Mouse (Mus musculus) embryonic facial prominence, embryonic 11.5 days (tissue): ENCODE measurements around the gene Mpp2. TPM values are rescaled to one million over a fixed set of nuclear protein-coding genes. Genes with fewer than 3 reads are reported as not detected.

Source experiments
- ATAC-seq: fragments of 200-750 bp; cut with Nextera tagmentation; replicated peaks from 2 replicates; pipeline ENCODE4 v1.8.0; 2017; ENCODE audit warnings: low read depth; ENCODE audit not compliant: insufficient number of reproducible peaks, low FRiP score, low TSS enrichment
- DNase-seq: peaks from one replicate; pipeline ENCODE4 v3.0.0-alpha.2; 2015; ENCODE audit warnings: low spot score
- H3K27ac ChIP-seq: fragments of 300-500 bp; sonication (generic); replicated peaks from 2 replicates; pipeline ENCODE4 v1.5.1; 2014; ENCODE audit warnings: mild to moderate bottlenecking, low read depth, low read length, control low read depth
- H3K27me3 ChIP-seq: fragments of 300-500 bp; sonication (generic); 2 replicates; pipeline ENCODE4 v1.6.1; 2014; ENCODE audit warnings: mild to moderate bottlenecking, low read length, moderate library complexity, mixed read lengths; ENCODE audit not compliant: control insufficient read depth, insufficient read depth
- H3K36me3 ChIP-seq: fragments of 300-500 bp; sonication (generic); replicated peaks from 2 replicates; pipeline ENCODE4 v1.6.1; 2014; ENCODE audit warnings: low read depth, mild to moderate bottlenecking, low read length, moderate library complexity, mixed read lengths; ENCODE audit not compliant: control insufficient read depth, insufficient read depth
- H3K4me1 ChIP-seq: fragments of 300-500 bp; sonication (generic); 2 replicates; pipeline ENCODE4 v1.6.1; 2014; ENCODE audit warnings: low read length, mixed read lengths; ENCODE audit not compliant: control insufficient read depth, insufficient read depth
- H3K4me2 ChIP-seq: fragments of 300-500 bp; sonication (generic); 2 replicates; pipeline ENCODE4 v1.6.1; 2014; ENCODE audit warnings: low read depth, mild to moderate bottlenecking, control low read depth, low read length, moderate library complexity
- H3K4me3 ChIP-seq: fragments of 300-500 bp; sonication (generic); 2 replicates; pipeline ENCODE4 v1.5.1; 2014; ENCODE audit warnings: low read depth, low read length, control low read depth
- H3K9ac ChIP-seq: fragments of 300-500 bp; sonication (generic); replicated peaks from 2 replicates; pipeline ENCODE4 v1.6.1; 2014; ENCODE audit warnings: mild to moderate bottlenecking, control low read depth, low read length
- H3K9me3 ChIP-seq: fragments of 300-500 bp; sonication (generic); replicated peaks from 2 replicates; pipeline ENCODE4 v1.6.1; 2016; ENCODE audit warnings: mild to moderate bottlenecking, low read length, inconsistent platforms, mixed read lengths; ENCODE audit not compliant: control insufficient read depth
- WGBS: fragments of 180-500 bp; shearing (Covaris S2); extraction: QIAGEN DNeasy Blood & Tissue Kit; methylation state at CpG from one replicate; pipeline ENCODE4 v1.1.7; 2014; 5-methylcytosine and 5-hydroxymethylcytosine counted together
- polyA plus RNA-seq: library from polyadenylated mRNA; unstranded; fragments of >200 nt; fragmentation: Nextera tagmentation; extraction: Ambion mirVana; gene quantifications from 2 replicates; pipeline ENCODE4 v1.2.1, GENCODE M21; 2014

The Mpp2 gene
- polyA plus RNA-seq, 1 experiment from 2014 or later, result 9.1 TPM

DNA sequence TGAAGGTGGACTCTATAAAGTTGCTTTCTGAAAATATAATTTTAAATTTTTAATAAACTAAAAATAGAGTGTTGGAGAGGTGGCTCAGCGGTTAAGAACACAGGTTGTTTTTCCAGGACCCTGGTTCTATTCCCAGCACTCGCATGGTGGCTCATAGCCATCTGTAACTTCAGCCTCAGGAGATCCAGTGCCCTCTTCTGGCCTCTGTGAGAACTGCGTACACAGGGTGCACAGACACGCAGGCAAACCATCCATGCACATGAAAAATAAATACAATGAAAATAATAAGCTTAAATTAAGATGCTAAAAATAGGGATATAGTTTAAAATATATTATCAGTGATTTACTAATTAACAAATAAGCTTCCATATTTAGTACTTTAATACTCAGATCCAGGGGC lies 47.7 kb downstream of the Mpp2 start:
- no peaks in the 10 kb centered on the region for H3K27me3 ChIP-seq
- no peaks in the 10 kb centered on the region for H3K36me3 ChIP-seq
- no peak overlapping the region for H3K27ac ChIP-seq
- no peak overlapping the region for H3K4me3 ChIP-seq
- H3K9ac ChIP-seq, result no peak overlapping the region
- no peaks in the 10 kb centered on the region for H3K4me1 ChIP-seq
- DNase-seq, result no peak
- no peak for ATAC-seq
- WGBS, result 70% methylated on average over 4 of the region's 4 CpGs
- no peak overlapping the region for H3K4me2 ChIP-seq
- H3K9me3 ChIP-seq, result peaks cover 6% of the 10 kb centered on the region

DNA sequence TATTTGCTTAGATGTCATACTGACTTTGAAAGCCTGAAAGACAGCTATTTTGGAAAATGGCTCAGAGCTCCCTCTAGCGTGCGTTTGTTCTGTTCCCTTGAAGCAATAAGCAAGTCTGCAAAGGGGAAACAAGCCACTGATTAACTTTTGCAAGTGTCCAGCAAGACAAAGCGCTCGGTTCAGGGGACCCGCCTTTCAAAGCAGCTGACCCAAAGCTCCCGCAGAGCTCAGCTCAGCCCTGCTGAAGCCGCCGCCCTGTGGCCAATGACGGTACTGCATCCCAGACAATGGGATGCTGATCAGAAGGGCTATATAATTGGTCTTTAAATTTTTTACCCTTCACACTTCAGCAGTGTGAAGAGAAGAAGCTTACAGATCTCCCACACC lies 48.2 kb downstream of the Mpp2 start:
- peaks cover under 1% of the 10 kb centered on the region; the same call in 1 of the 2 replicates for H3K9me3 ChIP-seq
- no peak overlapping the region for H3K9ac ChIP-seq
- H3K27me3 ChIP-seq, result no peaks in the 10 kb centered on the region
- 0% methylated on average over 9 of the region's 9 CpGs for WGBS
- no peaks in the 10 kb centered on the region for H3K36me3 ChIP-seq
- H3K4me1 ChIP-seq, result no peaks in the 10 kb centered on the region
- DNase-seq (peak; percentile 89), ATAC-seq (peak; percentile 81)
- H3K4me3 ChIP-seq, result no peak overlapping the region
- H3K27ac ChIP-seq, result no peak overlapping the region
- H3K4me2 ChIP-seq, result no peak overlapping the region

DNA sequence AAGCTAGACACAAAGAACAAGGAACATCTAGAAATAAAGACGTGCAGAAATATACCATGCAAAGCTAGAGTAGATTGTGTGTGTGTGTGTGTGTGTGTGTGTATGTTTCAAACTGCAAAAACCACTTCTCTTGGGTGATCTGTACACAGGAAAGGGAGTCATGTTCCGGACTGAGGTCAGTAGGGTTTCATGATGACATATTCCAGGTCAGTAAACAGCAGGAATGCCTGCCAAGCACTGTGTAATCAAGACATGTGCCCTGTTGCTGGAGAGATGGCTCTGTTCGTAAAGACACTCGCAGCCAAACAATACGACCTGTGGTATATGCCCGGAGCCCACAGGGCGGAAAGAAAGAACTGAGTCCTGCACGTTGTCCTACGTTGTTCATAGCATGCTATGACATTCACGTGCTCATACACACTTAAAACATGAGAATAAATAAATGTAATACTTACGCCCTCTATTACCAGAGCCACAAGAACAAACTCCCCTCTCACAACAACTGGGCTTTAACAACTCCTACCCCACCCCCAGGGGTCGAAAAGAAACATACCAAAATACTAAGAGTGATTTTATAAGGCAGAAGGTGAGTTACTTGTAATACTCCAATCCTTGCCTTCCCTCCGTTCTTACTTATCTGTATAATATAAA lies 48.7 kb downstream of the Mpp2 start:
- no peak overlapping the region for H3K9ac ChIP-seq
- H3K9me3 ChIP-seq, result no peaks in the 10 kb centered on the region
- no peaks in the 10 kb centered on the region for H3K27me3 ChIP-seq
- no peak overlapping the region for H3K4me2 ChIP-seq
- DNase-seq (no peak), ATAC-seq (no peak)
- 73% methylated on average over 13 of the region's 13 CpGs for WGBS
- H3K36me3 ChIP-seq, result no peaks in the 10 kb centered on the region
- no peak overlapping the region for H3K4me3 ChIP-seq
- no peaks in the 10 kb centered on the region for H3K4me1 ChIP-seq
- no peak overlapping the region for H3K27ac ChIP-seq

DNA sequence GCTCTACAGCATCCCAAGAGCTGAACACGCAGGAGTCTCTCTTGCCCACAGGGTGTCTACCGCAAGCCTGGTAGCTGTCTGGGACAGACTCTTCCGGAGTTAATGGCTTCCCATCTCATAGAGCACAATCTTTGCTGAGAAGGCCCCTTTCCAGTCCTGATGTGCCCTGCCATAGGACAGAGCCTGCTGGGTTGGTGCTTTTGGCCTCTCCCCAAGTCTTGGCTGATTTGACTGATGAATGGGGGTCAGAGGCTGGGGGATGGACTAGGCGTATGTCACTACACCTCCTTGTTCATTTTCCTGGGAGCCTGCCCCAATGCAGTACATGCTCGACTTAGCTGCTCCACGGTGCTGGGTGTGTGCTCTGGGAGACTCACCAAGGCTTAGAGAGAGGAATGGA lies 50.5 kb downstream of the Mpp2 start:
- Histone ChIP-seq H3K4me2 (no peak overlapping the region), H3K27me3 (no peaks in the 10 kb centered on the region), H3K9ac (no peak overlapping the region), H3K27ac (no peak overlapping the region), H3K4me3 (no peak overlapping the region), H3K4me1 (no peaks in the 10 kb centered on the region), H3K36me3 (no peaks in the 10 kb centered on the region), H3K9me3 (no peaks in the 10 kb centered on the region)
- 81% methylated on average over 6 of the region's 6 CpGs for WGBS
- ATAC-seq (no peak), DNase-seq (no peak)

DNA sequence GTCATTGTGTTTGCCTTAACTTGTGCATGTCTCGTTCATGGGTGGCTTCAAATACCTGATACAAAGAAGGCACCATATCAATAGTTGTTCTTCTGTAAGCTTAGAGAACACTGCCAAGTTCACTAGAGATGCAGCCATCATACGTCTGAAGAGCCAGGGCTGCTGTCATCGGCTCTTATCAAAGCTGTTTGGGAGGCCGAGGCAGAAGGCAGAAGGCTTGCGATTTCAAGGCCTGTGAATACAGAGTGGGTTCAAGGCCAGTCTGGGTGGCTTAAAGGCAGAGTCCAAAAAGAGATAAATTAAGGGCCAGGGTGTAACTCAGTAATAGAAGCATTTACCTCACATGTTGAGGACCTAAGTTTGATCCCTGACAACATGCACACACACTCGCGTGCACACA lies 52.0 kb downstream of the Mpp2 start:
- Histone ChIP-seq H3K4me2 (no peak overlapping the region), H3K9ac (no peak overlapping the region), H3K27me3 (no peaks in the 10 kb centered on the region), H3K9me3 (no peaks in the 10 kb centered on the region), H3K36me3 (no peaks in the 10 kb centered on the region), H3K4me1 (no peaks in the 10 kb centered on the region), H3K4me3 (no peak overlapping the region), H3K27ac (no peak overlapping the region)
- WGBS, result 83% methylated on average over 7 of the region's 7 CpGs
- no peak for DNase-seq
- no peak for ATAC-seq

DNA sequence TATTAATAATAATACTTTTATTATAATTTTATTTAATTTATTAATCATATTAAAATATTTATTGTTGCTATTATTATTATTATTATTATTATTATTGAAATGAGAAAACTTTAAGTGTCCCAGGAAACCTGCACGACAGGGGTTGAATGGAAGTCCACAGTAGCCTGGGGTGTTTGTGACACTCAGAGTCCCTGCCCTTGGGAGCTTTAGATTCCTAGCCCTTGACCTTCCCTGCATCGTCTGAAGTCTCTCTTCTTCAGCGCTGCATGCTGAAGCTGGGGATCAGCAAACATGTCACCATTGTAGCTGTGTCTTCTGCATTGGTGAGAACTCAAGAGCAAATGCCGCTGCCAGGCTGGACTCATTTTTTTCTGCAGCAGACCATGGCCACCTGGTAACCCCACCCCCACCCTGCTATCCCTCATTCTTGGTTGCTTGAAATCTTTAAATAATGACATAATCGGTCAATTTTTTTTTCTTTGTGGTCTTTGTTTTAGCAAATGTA lies 52.8 kb downstream of the Mpp2 start:
- 79% methylated on average over 5 of the region's 5 CpGs for WGBS
- DNase-seq, result no peak
- Histone ChIP-seq H3K4me3 (no peak overlapping the region), H3K4me1 (no peaks in the 10 kb centered on the region), H3K27ac (no peak overlapping the region), H3K4me2 (no peak overlapping the region), H3K27me3 (no peaks in the 10 kb centered on the region), H3K9me3 (no peaks in the 10 kb centered on the region), H3K9ac (no peak overlapping the region), H3K36me3 (no peaks in the 10 kb centered on the region)
- no peak for ATAC-seq

DNA sequence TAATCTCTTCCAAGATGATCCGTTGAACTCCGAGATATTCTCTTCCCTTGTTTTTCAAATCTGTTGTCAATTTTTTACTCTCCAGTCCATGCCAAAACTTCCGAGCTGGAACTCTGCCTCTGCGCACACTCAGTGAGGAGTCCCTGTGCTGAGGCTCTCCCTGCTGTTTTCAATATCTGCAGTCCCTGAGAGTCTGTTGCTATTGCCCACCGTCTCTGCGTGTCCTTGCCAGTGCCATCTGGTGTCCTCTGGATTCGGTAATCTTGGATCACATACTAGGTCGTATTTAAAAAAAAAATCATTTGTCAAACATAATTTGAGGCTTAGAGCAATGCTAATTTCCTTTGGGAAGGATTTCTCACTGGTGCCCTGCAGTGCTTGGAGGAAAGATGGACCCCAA lies 53.4 kb downstream of the Mpp2 start:
- no peak for ATAC-seq

DNA sequence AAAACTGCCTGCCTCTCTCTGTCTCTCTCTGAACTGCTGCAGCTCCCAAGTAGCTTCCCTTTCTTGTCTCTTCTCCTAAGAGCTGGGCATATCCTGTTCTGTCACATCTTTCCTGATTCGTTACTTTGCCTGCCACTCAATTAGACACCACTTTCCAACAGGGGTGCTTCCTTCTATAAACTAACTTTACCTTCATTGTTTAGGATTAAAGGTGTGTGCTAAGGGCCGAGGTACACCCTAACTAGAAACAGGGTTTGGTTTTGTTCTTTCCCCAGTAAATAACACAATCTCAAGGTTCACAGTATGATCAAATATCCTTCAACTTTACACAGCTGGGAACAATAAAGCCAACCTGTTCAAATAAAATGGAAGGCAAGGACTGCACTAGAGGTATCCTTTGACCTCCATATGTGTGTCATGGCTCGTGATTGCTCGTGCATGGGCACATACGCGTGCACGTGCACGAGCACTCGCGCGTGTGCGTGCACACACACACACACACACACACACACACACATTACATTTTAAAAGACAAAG lies 55.2 kb downstream of the Mpp2 start:
- Histone ChIP-seq H3K4me3 (no peak overlapping the region), H3K4me2 (no peak overlapping the region), H3K4me1 (no peaks in the 10 kb centered on the region), H3K36me3 (no peaks in the 10 kb centered on the region), H3K9ac (no peak overlapping the region), H3K27ac (no peak overlapping the region), H3K9me3 (no peaks in the 10 kb centered on the region), H3K27me3 (no peaks in the 10 kb centered on the region)
- 83% methylated on average over 12 of the region's 12 CpGs for WGBS
- DNase-seq, result no peak
- ATAC-seq, result no peak

More for the DNA sequence above, 53.4 kb downstream of the Mpp2 start:
- Histone ChIP-seq H3K27ac (no peak overlapping the region), H3K4me2 (no peak overlapping the region), H3K27me3 (no peaks in the 10 kb centered on the region), H3K4me3 (no peak overlapping the region), H3K9ac (no peak overlapping the region), H3K9me3 (no peaks in the 10 kb centered on the region), H3K4me1 (no peaks in the 10 kb centered on the region), H3K36me3 (no peaks in the 10 kb centered on the region)
- WGBS, result 67% methylated on average over 8 of the region's 8 CpGs
- no peak for DNase-seq
